Mouse (Mus musculus) kidney, adult 9 months (tissue): Measurements from ENCODE around the gene Gper1.
A peak's percentile ranks its signal among the peaks of the same experiment; 100 is the strongest.

Source experiments
- DNase-seq: peaks from one replicate; pipeline ENCODE4 v3.0.0; 2022

Gene Gper1

GRCm38 (mm10) chr5:139449926-139450325 is 27.0 kb downstream of the Gper1 start:
- DNase-seq, result no peak

GRCm38 (mm10) chr5:139453031-139453430 is 30.1 kb downstream of the Gper1 start:
- DNase-seq, result peak; percentile 24

GRCm38 (mm10) chr5:139455166-139455565 is 32.2 kb downstream of the Gper1 start:
- no peak for DNase-seq

- DNase-seq, result no peak
Measured at GRCm38 (mm10) chr5:139457241-139457640, 34.3 kb downstream of the Gper1 start.

- DNase-seq, result no peak
Measured at GRCm38 (mm10) chr5:139459938-139460337, 37.0 kb downstream of the Gper1 start.

- DNase-seq, result peak; percentile 98
Measured at GRCm38 (mm10) chr5:139460384-139461067, 37.6 kb downstream of the Gper1 start, which contains the start of gene 3110082I17Rik. TSS of gene 3110082I17Rik (minus strand) at chr5:139460527.

GRCm38 (mm10) chr5:139464874-139465273 is 41.9 kb downstream of the Gper1 start:
- no peak for DNase-seq

GRCm38 (mm10) chr5:139466373-139466772 is 43.4 kb downstream of the Gper1 start:
- no peak for DNase-seq

- DNase-seq, result no peak
Measured at GRCm38 (mm10) chr5:139466801-139467200, 43.9 kb downstream of the Gper1 start.

GRCm38 (mm10) chr5:139467998-139468397 is 45.0 kb downstream of the Gper1 start:
- DNase-seq, result no peak

GRCm38 (mm10) chr5:139474741-139475140 is 51.8 kb downstream of the Gper1 start:
- no peak for DNase-seq
